Mouse (Mus musculus) right cerebral cortex, adult 18-20 months (tissue): ENCODE results near the gene Gm42906.

Source experiments
- DNase-seq: peaks from one replicate; pipeline ENCODE4 v3.0.0; 2022; ENCODE audit warnings: mixed read lengths

Gm42906 gene

DNA sequence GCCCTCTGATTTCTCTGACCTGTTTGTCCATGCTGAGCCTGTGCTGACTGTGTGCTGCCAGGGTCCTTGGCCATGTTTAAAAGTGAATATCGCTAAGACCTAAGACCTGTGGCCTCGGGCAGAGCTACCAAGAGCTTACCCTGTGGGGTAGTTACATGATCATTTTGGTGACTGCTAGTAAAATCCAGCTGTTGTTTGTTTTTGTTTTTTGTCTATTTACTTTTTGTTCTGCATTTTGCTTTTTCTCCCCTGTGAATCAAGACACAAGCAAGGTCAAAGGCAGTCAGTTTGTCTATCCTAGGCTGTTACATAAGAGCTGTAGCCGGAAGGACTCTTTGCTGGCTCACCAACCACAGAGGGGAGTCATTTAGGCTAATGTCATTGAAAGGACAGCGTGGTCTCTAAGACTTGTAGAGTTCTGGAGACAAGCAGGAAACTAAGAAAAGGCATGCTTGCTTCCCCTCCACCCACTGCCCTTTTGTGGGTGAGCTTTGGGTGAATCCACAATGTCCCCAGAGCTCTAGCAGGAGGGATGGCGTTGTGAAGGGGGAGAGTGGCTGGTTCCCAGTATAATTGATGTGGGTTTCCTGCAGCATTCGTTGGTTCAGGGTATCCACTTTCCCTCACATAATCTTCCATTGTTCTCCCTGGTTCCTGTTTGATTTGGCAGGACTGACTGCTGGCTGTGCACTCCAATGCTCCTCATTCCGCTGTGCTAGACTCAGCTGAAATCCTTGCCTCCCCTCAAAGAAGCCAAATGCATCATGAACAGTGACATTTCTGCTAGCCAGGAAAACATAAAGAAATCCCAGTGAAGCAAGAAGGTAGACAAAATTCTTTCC lies 33.9 kb downstream of the Gm42906 start:
- DNase-seq: peak; percentile 18

DNA sequence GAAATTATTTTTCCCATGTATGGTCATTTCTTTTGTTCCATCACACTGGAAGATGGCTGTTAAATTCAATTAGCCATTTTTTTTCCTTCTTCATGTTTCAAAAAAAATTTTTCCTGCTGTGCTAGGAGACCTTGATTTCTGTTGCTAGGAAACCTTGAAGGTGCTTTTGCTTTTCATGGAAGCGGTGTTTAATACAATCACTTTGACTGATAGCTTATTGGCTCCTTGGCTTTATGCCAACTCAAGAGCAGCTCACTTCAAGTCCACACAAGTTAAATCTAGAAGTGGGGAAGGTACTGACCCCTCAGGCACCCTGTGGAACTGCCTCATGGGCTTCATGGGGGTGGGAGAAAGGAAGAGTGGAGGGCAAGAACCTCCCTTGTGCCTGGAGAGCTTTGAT lies 38.1 kb downstream of the Gm42906 start:
- DNase-seq: no peak

DNA sequence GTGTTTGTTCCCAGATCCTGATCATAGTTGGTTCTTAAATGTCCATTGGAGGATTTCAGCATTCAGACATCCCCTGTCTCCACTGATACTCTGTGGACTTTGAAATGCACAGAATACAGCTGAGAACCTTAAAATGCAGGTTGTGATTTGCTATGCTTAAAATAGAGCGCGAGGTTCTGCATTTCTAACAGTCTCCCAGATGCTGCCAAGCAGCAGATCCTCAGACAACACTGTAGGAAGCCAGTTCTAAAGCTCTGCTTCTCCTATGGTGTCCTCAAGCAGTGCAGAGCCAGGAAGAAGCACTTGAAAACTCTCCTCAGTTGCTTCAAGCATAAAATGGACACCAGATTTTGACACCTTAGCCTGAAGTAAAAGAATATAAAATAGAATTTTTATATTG lies 48.1 kb downstream of the Gm42906 start:
- DNase-seq: peak; percentile 34

DNA sequence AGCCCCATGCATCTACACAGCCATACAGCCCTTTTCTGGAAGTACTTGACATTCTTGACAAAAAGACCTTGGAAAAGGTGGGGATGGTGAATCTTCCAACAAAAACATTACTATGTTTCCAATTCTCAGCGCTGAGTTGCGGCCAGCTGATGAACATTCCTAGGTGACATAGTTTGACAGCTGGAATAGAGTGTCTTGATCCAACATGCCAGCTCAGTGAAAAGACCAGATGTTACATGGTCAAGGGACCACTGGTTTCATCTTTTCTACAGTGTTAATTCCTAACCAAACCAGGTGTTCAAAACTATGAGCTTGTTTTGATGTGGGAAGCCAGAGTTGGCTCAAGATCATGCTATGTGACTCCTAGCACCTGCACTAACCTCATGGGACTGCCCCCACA lies 48.8 kb downstream of the Gm42906 start:
- DNase-seq: no peak

DNA sequence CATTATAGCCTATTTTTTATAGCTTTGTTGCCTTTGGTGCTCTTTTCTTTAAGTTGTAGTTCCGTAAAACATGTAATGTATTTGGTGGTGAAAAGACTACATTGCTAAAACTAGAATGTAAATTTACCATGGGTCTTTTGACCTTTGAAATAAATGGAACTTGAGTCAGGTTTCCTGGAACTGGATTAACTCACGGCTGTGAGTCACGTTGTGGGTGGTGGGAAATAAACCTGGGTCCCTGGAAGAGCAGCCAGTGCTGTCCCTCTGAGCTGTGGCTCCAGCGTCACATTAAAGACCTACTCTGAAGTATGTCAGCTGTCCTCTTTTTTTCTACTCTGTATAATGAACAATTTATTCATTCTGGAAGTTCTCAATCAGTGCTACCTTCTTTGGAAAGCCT lies 51.0 kb downstream of the Gm42906 start:
- no peak for DNase-seq

DNA sequence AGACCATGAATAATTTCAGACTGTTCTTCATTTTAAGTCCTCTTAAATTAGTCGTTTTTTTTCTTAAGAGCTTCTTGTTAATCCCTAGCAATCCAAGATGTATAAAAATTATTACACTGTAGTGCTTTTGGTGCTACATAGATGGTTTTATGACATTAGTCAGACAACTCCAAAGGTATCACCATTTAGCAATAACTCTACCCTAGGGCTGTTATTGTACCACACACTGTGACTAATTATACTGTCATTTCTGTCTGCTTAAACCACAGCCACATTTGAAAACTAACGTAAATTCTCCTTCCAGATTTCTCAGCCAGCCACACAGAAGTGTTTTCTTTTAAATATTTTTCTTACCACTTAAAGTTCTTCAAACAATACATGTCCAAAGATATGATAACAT lies 53.1 kb downstream of the Gm42906 start:
- DNase-seq: no peak

DNA sequence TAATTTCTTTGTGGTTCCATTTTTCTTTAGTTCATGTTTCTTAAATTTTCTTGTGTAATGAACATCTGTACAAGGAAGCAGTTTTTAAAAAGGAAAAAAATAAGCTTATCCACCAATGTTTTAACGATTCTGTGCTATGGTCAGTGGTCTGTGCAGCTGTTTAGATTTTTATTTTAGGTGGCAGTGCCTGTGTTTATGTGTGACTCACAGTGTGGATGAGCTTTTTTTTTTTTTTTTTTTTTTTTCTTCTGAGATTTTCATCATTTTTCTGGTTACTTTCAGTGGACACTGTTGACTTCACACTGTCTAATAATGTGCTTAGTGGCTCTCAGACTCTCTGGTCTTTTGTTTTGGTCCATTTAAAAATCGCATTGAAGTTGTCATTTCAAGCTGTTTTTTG lies 56.8 kb downstream of the Gm42906 start:
- DNase-seq: no peak

DNA sequence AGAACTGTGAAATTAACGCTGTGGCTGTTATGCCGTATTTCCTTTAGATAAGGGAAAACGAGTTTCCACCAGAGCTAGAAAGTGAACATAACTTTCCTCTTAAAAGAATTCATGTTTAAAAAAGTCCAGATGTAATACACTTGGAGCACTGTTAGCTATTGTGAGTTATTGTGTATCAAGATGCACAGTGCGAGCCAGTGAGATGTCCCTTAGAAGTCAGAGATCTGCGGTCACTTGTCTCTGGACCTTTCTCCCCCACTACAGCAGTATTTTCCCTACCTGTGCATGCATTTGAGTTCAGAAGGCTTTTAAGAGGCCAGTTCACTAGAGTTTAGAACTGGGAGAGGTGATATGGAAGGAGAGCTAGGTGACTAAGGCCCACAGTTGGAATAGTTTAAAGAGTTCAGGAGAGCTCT lies 58.6 kb downstream of the Gm42906 start:
- DNase-seq: no peak

DNA sequence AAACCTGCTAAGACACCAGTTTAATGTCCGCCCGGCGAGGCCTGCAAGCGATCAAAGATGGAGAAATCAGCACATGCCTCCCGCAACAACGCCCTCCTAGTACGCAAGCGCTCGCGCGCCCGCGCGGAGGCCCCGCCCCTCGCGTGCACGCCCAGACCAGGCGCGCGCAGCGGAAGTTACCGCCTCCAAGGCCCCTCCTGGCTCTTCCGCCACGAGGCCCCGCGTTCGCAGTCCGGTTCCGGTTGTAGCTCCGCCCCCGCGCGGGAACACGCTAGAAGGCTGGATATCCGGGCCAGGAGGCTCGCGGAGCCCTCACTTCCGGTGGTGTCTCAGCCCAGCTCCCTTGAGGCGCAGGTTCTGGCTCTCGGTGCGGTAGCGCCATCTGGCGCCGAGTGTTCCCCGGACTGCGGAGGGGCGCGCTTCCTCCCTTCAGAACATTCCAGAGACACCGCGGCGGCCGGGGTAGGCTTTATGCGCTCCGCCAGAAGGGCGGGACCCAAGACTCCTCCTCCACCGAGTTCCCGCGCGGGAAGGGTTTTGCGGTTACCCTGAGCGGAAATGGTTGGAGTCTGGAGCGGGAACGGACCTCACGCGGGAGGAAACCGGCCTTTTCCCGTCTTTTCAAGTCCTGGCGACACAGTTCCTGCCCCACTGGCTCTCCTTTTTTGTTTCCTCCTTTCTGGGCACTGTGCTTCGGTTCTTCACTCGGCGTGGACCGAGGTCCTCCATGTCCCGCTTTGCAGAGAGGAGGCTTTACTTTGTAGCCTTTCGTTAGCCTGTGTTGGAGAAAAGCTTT lies 59.4 kb downstream of the Gm42906 start:
- peak; percentile 100 for DNase-seq

DNA sequence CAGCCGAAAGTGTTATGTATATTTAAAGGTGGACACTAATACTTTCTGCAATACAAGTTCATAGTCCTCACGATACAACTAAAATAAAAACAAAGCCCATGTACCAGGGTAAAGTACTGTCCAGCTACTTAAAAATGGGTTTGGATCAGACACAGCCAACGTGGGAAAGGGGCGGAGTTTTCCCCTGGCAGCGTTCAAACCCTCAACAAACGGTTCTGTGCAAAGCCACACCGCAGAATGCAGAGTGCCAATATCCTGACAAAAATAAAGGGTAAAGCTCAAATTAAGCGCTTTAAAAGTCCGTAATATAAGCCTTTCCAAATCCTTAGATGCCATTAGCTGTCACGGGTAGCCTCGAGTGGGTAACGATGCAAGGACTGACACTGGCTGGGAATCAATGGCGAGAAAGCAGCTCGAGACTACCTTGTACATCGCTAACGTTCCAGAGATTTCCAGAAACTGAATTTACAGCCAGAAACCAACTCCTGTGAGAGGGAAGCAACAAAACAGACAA lies 60.0 kb downstream of the Gm42906 start:
- peak; percentile 52 for DNase-seq

DNA sequence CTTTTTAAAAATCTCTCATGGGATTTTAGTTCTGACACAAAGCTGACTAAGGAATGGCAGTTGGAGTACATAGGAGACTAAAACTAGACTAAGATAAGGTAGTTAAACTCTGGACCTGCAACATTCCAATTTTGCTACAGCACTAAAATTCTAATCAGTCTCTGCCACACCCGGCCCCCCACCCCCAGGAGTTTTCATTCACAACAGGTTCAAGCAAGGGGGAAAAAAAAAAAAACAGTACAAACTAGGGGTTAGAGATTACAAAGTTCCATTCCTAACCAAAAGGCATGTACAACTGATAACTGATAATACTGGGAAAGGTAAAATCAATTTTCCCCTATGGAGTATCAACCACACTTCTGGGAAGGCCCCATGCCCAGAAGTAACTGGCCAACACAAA lies 60.6 kb downstream of the Gm42906 start:
- DNase-seq: no peak

DNA sequence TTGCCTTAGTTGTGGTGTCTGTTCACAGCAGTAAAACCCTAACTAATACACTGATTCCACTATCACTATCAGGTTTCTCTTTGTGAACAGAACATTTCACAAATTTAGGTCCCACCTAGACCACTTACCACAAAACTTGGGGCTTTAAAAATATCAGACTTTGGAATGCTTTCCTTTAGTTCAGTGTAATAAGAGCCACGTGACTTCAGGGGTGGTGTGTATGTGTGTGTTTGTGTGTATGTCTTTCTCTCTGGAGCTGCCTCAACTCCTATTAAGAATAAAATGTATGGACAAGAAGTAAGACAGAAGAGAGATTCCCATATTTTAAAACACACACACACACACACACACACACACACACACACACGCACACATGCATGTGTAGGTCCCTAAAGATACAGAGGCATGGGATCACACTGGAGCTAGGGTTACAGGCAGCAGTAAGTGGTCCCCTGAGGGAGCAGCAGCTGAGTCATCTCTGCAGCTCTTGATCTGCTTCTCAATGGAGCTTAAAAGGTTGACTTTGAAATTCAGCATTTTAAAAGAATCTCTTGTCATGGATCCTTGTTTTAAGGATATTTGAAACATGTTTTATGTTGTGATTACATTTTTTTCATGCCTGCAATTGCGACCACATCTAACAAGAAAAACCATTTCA lies 64.5 kb downstream of the Gm42906 start:
- no peak for DNase-seq

DNA sequence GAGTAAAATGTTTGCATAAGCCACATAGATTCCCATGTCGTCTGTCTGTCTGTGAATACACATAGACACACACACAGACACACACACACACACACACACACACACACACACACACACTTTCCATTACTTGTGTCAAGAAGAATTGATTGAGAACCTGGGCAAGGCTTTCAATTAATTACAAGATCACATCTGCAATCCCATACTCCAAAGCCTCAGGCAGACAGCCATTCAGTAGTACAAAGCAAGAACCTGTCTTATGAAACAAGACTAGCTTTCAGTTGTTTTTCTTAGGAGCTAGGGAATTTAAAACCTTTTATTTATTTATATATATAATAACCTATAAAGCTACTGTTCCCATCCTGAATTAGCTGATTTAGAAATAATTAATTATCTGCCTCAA lies 78.3 kb downstream of the Gm42906 start:
- no peak for DNase-seq

DNA sequence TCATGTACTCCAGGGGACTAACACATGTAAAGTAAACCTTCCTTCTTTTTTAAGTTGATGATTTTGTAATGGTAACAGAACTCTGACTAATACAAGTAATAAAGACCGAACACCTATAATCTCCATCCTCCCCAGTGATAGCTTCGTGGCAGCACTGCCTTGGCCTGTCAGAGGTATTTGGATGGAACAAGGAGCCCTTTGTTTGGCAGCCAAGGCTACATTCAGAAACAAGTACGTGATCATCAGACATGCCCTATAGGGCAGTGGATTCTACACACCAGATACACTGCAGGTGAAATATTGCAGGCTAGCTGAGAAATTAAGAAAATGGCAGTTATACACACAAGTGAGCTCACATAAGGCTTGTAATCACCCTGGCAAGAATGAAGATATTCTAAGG lies 79.5 kb downstream of the Gm42906 start:
- DNase-seq: no peak

DNA sequence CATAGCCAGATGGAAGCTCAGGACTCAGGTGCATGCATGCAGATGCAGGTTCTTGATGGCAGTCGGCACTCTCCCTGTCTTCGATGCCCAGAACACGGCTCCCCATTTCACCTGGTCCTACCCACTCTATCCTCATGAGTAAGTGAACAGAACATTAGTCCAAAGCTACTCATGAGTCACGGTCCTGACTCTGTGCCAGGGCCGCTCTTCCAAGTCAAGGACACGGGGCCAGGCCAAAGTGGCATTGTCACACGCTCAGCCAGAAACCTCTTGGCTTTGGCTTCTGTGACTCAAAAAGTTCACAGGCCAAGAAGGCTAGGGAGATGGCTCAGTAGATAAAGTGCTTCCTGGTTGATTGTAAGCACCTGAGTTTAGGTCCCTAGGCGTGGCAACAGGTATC lies 81.3 kb downstream of the Gm42906 start:
- no peak for DNase-seq

DNA sequence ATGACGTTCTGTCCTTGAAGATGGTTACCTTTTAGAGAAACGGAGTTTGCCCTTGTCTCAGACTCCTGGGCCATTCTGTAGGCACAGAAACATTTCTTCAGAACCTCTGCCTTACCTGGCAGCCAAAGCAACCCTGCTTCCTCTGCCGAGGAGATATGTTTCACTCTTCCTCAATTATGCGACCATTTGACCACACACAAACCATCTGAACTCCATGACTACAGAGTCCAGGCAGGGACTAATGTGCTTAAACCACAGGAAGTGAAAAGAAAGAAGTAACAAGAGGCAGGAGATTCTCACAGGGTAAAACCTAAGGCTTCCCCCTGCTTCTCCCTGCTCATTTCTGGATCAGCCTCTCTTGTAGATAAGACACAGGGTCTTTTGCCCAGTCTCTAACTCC lies 83.2 kb downstream of the Gm42906 start:
- no peak for DNase-seq

DNA sequence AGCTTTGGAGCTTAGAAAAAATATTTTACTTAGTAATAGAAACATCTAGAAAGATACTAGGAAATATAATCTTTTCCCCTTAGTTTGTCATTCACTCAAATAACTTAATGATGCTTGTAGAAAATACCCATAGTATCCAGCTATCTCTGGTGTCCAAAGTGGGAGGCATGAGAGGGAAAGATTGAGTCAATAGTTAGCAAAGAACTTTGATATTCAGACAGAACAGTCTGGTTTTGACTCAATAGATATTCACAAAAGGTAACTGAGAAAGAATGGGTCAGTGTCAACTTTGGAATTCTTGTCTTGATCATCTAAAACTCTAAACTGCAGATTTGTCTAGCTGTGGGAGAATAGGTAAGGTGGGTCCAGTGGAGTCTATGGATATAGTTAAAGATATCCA lies 94.3 kb downstream of the Gm42906 start:
- DNase-seq: no peak

DNA sequence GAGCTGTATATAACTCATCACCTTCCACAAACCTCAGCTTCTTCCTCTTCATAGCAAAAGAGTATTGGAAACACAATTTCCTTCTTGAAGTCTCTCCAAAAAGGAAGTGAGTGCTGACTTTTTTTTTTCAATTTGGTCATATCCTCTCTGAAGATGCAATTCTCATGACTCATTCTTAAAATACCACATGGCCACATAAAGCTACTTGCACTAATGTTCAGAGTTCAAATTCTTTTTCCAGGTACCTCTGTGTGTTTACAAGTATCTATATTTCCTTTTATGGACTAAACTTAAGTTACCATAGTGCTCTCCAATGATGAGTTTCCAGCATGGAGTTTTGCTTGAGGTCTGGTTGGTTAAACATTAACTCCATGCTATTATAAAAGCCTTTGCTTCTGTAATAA lies 94.8 kb downstream of the Gm42906 start:
- DNase-seq: no peak

DNA sequence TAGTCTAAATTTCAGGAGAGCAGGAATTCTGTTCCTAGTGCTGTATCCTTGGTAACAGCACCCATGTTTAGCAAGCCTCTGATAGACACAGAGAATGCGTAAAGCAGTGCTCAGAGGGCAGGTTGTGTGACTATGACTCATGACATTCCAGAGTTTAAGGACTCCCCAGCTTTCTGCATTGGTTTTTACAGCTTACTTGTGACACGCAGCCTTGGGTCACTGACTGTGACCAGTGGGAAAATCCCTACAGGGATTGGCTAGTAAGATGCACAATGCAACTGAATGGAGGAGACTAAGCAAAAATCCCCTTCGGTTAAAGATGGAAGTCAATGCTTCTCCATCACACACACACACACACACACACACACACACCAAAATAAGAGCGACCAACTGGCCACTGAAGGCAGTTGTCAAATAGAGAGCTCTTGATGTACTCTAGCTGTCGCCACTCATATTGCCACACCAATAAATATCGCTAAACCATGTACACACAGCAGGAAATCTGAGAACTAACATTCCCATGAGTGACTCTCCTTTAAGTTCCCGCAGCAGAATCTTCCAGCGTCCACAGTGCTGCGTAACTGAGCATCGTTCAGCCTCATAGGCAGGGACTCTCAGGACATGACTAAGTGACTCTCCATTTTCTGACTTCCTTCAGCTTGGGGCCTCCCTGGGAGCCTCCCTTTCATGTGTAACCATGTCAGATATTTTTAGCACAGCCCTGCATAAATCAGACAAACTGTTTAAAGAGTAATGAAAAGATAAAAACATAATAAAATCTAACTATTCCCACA lies 112.0 kb downstream of the Gm42906 start:
- peak; percentile 9 for DNase-seq

DNA sequence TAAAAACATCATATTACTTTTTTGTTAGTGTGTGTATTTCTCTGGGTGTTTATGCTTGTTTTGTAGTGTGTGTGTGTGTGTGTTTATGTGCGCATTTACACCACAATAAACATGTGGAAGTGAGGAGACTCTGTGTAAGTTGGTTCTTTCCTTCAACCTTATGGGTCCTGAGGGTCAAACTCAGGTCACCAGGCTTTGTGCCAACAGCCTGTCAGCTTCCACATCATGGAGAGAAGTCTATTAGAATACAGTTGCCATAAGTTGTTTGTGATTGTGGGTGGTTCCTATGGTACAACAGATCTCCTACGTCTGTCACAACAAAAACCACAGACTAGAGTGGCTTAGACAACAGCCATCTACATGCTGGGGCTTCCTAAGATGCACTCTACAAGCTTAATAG lies 127.7 kb downstream of the Gm42906 start:
- DNase-seq: no peak

DNA sequence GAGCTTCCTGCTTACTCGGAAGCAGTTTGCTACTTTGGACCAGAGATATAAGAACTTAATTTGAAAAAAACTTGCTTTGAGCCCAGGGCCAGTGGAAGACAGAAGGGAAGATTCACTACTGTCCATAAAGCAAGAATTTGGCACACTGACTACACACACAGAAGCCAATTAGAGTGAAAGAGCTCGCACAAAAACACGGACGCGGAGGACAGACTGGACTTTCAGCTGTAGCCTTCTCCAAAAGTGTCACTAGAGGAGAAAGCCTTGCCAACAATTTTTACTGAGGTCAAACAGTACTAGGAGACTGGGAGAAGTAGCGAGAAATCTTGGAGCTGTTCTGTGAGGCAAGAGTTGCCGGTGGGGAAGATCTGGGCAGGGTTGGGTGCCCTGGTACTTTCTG lies 128.4 kb downstream of the Gm42906 start:
- DNase-seq: no peak

DNA sequence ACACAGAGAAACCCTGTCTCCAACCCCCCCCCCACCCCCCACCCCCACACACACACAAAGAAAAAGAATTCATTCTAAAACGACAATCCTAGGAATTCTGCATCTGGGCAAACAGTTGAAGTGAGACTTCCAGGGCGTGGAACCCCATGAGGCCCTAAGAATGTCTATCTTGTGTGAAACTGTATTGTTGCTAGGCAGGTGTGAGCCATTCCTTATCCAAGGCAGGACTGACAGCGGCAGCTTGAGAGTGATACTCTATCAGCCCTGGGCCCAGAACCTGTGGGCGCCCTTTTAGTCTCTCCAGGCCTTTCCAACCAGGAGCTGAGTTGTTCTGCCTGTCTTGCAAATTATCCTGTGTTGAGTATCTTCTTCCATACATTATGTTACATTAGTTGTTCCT lies 129.6 kb downstream of the Gm42906 start:
- DNase-seq: no peak

DNA sequence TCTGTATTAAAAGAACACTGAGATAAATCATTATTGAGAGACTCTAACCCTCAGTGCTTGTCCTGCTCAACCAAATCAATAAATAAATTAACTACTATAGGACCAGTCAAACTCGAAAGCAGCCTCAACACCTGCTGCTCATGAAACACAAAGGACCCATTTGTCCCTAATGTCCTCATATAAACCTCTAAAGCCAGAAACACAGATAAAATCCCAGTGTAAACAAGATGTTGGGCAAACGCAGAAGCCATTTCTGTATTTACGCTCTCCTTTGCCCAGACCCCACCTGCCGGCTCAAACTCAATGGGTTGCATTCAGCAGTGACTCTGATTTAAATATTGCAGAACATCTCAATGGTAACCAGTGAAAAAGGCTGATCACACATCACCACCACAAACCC lies 131.7 kb downstream of the Gm42906 start:
- no peak for DNase-seq
